Mouse (Mus musculus): ENCODE data around the gene Gid8.

DNA sequence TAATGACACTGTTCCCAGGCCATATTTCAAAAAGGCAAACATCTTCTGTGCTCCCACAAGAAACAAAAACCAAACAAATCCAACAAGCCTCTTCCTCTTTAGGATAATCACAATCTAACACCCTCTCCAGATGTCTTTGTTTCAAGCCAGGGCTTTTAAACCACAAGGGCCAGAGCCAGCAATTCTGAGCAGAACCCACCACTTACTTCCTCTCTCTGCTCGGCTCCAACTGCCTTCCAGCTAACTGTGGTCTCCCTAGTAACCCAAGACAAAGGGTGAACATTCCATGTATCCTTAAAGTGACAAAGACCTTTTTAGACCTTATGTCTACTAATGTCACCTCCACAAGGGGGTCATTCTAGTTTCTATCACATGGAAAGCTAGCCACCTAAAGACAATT is 17.3 kb upstream of the Gid8 start:
- TF ChIP-seq E2F4 (IDR thresholded peaks at IDR 0.05; ENCODE audit: insufficient replicate concordance, low read depth, low read length) (no peak), RCOR1 (conservative IDR thresholded peaks at IDR 0.05; ENCODE audit: low read depth, low read length) (no peak), NELFE (IDR thresholded peaks at IDR 0.05; ENCODE audit: low read depth, low read length) (no peak), CTCF (conservative IDR thresholded peaks at IDR 0.05 in 1 of 2, IDR thresholded peaks at IDR 0.05 in 1 of 2; ENCODE audit: low read depth in 2 of 2, low read length in 2 of 2) (no peak), CHD1 (IDR thresholded peaks at IDR 0.05; ENCODE audit: low read depth, low read length) (no peak), MAX (IDR thresholded peaks at IDR 0.05; ENCODE audit: low read length) (no peak), MAZ (IDR thresholded peaks at IDR 0.05; ENCODE audit: low read depth, low read length) (no peak), ZNF384 (IDR thresholded peaks at IDR 0.05; ENCODE audit: low read depth, low read length) (no peak), USF1 (IDR thresholded peaks at IDR 0.05; ENCODE audit: low read depth, low read length) (no peak), ELF1 (IDR thresholded peaks at IDR 0.05; ENCODE audit: low read depth, low read length) (no peak)

Data from CH12.LX (cell line).